Mouse (Mus musculus): ENCODE measurements around the gene Ackr3.

Ackr3 gene

GRCm38 (mm10) chr1:90203783-90204690 lies at the start of gene Ackr3:
Gene Ackr3 (plus strand): TSS chr1:90203980.
- no peak for DNase-seq (ENCODE audit: extremely low read depth, low read depth)

GRCm38 (mm10) chr1:90156589-90156988 lies 47.2 kb upstream of the Ackr3 start:
- no peak for DNase-seq (ENCODE audit: extremely low read depth, low read depth)

DNA sequence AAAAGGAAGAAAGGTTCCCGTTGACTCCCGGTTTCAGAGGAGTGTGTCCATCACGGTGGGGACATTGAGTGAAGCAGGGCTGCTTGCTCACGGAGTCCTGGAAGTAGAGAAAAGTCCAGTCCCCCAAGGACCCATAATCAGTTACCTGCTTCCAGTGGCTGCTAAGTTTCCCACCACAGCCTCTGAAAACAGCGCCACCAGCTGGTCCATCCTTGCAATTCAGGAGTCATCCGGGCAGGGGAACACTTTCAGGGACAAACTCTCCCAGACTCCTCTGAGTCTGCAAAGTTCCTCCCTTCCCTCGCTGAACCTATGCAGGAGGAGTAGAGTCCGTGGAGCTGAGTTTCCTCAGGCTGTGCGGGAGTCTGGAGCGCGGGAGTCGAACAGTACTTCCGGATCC lies 43.9 kb upstream of the Ackr3 start:
- DNase-seq (ENCODE audit: extremely low read depth, low read depth): no peak

DNA sequence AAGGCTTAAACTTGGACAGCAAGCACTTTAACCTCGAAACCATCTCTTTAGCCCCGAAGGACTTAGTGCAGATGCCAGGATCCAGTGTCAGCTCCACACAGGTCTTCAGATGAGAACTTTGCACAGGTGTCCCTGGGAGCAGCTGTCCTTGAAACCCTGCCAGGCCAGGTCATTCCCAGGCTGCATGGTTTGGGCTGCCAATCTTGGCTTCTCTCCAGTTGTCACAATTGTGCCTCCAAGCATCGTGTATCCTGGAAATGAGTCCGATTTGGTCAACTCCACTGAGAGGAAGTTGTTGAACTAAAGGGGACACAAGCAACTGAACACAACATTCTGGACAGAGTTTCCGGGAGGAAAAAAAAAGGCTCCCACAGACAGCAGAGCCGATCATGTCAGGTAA lies 42.2 kb upstream of the Ackr3 start:
- no peak for DNase-seq (ENCODE audit: extremely low read depth, low read depth)

DNA sequence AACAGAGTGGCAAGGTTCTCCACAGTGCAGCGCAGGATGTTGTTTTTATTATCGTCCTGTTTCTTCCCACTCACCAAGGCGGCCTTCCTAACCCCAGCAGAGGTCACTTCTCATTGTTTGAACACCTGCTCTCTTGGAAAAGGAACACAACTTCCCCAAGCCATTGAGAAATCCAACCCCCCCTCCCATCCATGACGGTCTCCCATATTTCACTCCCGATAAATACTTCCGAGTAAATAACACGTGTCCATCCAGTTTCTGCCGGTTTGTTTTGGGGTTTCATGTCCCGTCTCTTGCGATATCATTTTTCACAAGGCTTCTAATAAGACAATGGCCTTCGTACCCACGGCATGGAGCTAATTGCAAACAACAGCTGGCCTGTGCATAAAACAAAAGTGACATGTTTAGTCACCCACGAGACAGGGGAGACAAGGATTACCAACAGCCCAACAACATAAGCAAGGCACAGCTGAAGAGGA lies 41.4 kb upstream of the Ackr3 start:
- DNase-seq (ENCODE audit: extremely low read depth, low read depth): no peak

DNA sequence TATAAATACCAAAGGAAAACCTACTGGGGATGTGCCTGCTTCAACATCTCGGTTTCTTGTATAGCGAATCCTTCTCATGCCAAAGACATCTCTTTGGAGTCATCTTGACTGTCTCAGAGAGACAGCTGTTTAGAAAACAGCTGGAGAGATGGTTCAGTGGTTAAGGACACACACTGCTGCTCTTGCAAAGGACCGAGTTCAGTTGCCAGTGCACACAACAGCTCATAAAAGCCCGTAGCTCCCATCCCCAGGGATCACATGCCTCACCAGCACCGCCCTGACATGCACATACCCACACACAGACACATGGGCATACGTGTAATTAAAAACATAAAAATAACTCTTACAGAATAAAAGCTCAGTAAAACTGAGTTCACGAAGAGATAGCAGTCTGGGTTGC lies 40.6 kb upstream of the Ackr3 start:
- no peak for DNase-seq (ENCODE audit: extremely low read depth, low read depth)

DNA sequence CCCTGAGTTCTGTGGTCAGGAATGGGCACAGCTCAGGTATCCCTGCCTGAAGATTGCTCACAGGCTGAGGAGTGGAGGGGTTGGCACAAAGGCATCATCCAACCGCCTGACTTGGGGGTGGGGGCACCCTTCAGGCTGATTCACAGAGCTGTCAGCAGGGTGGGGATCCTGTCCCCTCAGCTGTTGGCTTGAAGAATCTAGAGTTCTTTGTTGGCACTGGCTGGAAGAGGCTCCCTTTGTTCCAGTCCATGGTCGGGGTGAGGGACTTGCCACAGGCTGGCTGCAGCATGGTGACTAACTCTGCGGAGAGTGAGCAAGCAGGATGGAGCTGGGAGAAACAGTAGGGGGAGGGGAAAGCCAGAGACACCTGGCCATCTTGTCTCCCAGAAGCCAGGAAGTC lies 39.5 kb upstream of the Ackr3 start:
- no peak for DNase-seq (ENCODE audit: extremely low read depth, low read depth)

DNA sequence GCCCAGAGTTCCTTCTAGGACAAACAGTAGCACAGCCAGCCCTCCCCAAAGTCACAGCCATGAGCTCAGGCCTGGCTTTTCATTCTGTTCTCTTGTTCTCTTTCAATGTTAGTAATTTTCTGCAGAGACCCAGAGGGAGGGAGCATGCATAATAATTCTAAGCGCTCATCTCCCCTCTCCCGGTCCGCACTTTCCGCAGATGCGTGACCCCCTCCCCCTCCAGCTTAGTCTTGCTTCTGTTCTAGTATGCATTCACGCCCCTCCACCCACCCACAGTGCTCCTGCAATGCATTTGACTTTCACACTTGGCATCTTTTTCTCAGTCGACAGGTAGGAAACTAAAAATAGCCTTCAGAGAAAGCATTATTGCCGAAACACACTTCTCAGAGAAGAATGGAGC lies 29.4 kb upstream of the Ackr3 start:
- no peak for DNase-seq (ENCODE audit: extremely low read depth, low read depth)

GRCm38 (mm10) chr1:90176223-90176622 lies 27.6 kb upstream of the Ackr3 start:
- DNase-seq (ENCODE audit: extremely low read depth, low read depth): no peak

DNA sequence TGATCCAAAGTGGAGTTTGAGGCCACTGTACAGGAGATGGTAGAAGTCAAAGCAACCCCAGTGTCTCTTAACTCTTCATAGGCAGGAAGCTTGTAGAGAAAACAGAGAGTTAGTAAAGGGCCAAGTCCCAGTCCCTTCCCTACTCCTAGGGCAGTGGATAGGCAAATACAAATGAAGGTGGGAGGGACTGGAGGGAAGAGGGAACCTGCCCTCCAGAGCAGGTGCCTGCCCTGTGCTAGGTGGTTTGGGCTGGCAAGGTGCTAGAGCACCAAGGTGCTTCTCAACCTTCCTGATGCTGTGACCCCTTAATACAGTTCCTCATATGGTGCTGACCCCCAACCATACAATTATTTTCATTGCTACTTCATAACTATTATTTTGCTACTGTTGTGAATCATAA lies 26.2 kb upstream of the Ackr3 start:
- DNase-seq (ENCODE audit: extremely low read depth, low read depth): no peak

GRCm38 (mm10) chr1:90177978-90178377 lies 25.8 kb upstream of the Ackr3 start:
- no peak for DNase-seq (ENCODE audit: extremely low read depth, low read depth)

GRCm38 (mm10) chr1:90180479-90180878 lies 23.3 kb upstream of the Ackr3 start:
- DNase-seq (ENCODE audit: extremely low read depth, low read depth): no peak

DNA sequence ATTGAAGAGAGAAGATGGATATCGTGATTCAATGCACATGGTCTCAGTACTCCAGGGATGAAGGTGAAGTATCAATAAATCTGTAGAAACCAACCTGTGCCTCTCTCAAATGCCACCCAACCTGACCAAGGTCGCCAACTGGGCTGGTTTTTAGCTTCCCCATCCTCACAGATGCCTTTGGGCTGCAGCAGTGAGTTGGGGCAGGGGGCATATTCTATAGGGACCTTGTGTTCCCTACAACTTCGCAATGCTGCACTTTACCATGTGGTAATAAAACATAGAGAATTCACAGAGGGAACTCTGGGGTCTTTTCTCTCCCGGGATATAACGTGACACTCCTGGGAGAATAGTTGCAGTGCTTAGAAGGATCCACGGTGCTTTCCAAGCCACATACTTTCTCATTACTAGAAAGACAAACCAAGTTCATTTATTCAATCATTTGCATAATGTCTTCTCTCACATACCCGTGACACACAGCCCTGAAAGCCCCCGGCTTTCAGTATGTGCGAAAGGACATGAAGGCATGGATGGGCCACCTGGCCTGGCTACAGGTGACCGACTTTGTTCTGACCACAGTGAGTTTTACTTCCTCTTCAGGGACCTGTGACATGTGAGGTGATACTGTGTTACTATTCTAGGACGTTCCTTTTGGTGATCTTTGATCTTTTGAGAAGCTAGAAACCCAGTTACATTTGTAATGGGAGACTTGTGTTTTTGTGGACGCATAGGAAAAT lies 22.6 kb upstream of the Ackr3 start:
- DNase-seq (ENCODE audit: extremely low read depth, low read depth): no peak

- DNase-seq (ENCODE audit: extremely low read depth, low read depth): no peak
These were observed 21.3 kb upstream of the Ackr3 start for GRCm38 (mm10) chr1:90182521-90182920.

DNA sequence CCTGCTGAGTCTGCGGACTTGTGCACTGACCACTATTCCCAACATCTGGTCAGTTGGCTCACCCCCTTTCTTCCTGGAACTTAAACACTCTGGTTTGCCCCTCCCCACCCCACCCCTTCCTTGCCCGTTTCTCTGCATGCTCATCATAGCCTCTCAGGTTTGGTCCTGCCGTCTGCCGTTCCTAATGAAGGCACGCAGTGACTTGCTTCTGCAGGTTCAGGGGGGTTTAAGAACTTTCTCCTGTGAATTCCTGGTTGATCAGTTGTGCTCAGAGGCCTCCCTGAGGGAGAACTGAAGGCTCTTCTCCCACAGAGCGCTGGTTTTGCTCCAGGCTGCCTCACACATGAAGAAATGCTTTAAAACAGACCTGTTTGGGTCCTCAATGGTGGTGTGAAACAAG lies 20.2 kb upstream of the Ackr3 start:
- no peak for DNase-seq (ENCODE audit: extremely low read depth, low read depth)

DNA sequence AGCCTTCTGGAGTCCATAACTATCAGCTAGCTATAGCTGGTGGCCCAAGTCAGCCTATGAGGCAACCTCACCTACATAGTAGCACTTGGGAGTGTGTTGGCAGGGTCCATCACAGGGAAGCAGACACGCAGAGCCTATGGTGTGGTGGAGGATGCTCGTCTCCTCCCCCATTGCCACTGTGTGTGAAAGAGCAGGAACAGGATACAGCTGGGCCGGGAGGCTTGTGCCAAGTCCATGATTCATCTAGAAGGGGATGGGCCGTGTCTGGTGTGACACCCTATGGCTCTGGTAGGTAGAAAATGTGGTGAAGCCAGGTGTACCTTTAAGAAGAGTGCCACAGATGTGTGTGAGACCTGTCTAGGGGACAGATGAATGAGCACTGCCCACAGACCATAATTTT lies 17.6 kb upstream of the Ackr3 start:
- DNase-seq (ENCODE audit: extremely low read depth, low read depth): no peak

DNA sequence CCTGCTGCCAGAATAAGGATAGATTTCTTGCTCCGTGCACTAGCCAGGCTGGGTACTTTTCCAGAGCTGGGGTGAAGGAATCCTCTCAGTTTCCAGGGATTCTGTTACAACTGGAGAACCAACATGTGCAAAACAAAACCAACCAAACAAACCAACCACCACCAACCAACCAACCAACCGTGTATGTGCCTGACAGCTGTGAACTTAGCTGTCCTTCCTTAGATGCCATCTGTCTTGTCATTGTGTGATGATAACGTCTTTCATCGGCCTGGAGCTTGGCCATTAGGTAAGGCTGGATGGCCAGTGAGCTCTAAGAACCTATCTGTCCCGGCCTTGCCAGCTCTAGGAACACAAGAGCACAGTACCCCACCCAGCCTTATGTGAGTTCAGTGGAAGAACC lies 16.9 kb upstream of the Ackr3 start:
- DNase-seq (ENCODE audit: extremely low read depth, low read depth): no peak

GRCm38 (mm10) chr1:90189046-90189445 lies 14.7 kb upstream of the Ackr3 start:
- no peak for DNase-seq (ENCODE audit: extremely low read depth, low read depth)

DNA sequence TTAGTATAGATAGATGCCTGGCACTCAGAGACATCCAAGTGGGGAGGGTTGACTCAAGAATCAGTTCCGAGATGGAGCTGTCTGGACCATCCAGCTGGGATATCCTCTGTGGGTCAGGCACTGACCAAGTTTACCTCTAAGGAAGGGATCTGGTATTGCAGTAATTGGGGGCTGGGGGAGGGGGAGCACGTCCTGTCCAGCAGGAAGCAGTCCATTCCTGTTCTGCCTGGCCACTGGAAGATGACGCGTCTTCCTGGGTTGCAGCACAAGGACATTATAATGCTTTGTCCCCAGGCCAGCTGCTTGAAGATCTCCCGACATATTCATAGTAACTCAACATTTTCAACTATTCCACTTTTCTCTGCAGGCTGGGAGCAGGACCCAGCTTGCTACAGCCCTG lies 2.5 kb upstream of the Ackr3 start:
- no peak for DNase-seq (ENCODE audit: extremely low read depth, low read depth)

- no peak for DNase-seq (ENCODE audit: extremely low read depth, low read depth)
These were observed 2.1 kb upstream of the Ackr3 start for GRCm38 (mm10) chr1:90201655-90202054.

DNA sequence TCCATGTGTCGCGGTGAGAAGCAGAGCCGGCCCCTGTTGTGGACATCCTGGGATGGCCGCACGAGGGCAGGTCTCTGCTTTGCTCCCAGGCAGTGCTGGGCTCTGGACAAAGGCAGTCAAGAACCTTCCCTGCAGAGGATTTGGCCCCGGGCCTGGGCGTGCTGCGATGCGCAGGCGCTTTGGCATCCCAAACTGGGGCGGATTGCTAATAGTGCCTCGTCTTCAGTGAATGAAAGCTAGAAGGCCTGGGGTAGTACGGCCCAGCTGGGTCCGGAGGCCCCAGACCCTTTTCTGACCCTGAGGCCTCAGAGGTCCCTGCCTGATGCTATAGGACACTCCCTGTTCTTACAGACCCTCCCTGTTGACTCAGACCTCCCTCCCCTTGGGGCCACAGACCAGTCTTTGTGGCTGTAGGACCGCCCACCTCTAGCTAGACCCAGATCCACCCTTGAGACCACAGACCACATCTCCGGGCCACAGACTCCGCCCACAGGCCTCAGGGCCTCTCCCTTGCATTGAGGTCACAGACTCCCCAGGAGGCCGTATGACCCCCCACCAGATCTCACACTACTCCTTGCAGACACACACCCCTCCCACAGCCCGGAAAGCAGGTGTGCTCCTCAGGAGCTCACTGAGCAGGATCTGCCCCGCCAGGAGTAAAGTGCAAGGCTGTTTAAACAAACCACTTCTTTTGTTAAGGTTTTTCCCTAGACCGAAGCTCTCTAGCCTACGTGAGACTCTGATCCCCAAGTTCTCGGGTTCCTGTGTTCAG lies 1.4 kb upstream of the Ackr3 start:
- no peak for DNase-seq (ENCODE audit: extremely low read depth, low read depth)

- DNase-seq (ENCODE audit: extremely low read depth, low read depth): no peak
These were observed 439 bp upstream of the Ackr3 start for GRCm38 (mm10) chr1:90203341-90203740.
